Mouse (Mus musculus): ENCODE measurements at regions not wholly inside any gene's neighbourhood (a gene's known extent, or its start where the extent isn't known, plus 50 kb on each side); places are given as distances from the start of the nearest gene placed in this dataset.

GRCm38 (mm10) chr7:135966231-135966630 is 250.1 kb upstream of the Mki67 start:
- no peak for DNase-seq (ENCODE audit: low spot score, missing footprints)

GRCm38 (mm10) chr7:135968638-135969037 is 252.5 kb upstream of the Mki67 start:
- no peak overlapping the region for H3K4me3 ChIP-seq (ENCODE audit: low read depth, low read length)

More at GRCm38 (mm10) chr7:135966231-135966630, 250.1 kb upstream of the Mki67 start:
- H3K36me3 ChIP-seq (ENCODE audit: control insufficient read depth, insufficient read depth, low read length) = no peaks in the 10 kb centered on the region
- H3K9me3 ChIP-seq (ENCODE audit: control insufficient read depth, low read length) = no peaks in the 10 kb centered on the region
- no peak overlapping the region for H3K4me3 ChIP-seq (ENCODE audit: low read depth, low read length)
- no peaks in the 10 kb centered on the region for H3K27me3 ChIP-seq (ENCODE audit: control insufficient read depth, insufficient read depth, low read length)
- no peak overlapping the region for H3K27ac ChIP-seq (ENCODE audit: low read depth, low read length)
- peaks cover 9% of the 10 kb centered on the region for H3K4me1 ChIP-seq (ENCODE audit: control insufficient read depth, insufficient read depth, low read length)
- no peak overlapping the region for H3K9ac ChIP-seq (ENCODE audit: low read length)
- no peak for ATAC-seq (ENCODE audit: low FRiP score)
- whole genome bisulfite sequencing = 37% methylated on average over 4 of the region's 4 CpGs
- no peak overlapping the region for H3K4me2 ChIP-seq

GRCm38 (mm10) chr7:135986021-135986420 is 269.9 kb upstream of the Mki67 start:
- 74% methylated on average over 6 of the region's 6 CpGs for WGBS

More at GRCm38 (mm10) chr7:135968638-135969037, 252.5 kb upstream of the Mki67 start:
- H3K27me3 ChIP-seq (ENCODE audit: control insufficient read depth, insufficient read depth, low read length) = no peaks in the 10 kb centered on the region
- no peaks in the 10 kb centered on the region for H3K9me3 ChIP-seq (ENCODE audit: control insufficient read depth, low read length)
- H3K4me1 ChIP-seq (ENCODE audit: control insufficient read depth, insufficient read depth, low read length) = peaks cover 9% of the 10 kb centered on the region
- H3K27ac ChIP-seq (ENCODE audit: low read depth, low read length) = no peak overlapping the region
- no peak overlapping the region for H3K9ac ChIP-seq (ENCODE audit: low read length)
- no peak for DNase-seq (ENCODE audit: low spot score, missing footprints)
- 71% methylated on average over 8 of the region's 8 CpGs for WGBS
- H3K36me3 ChIP-seq (ENCODE audit: control insufficient read depth, insufficient read depth, low read length) = no peaks in the 10 kb centered on the region
- ATAC-seq (ENCODE audit: low FRiP score) = no peak
- no peak overlapping the region for H3K4me2 ChIP-seq

GRCm38 (mm10) chr7:135990321-135990720 is 274.2 kb upstream of the Mki67 start:
- WGBS = 75% methylated on average over 6 of the region's 6 CpGs
- no peak overlapping the region for H3K4me2 ChIP-seq
- H3K4me3 ChIP-seq (ENCODE audit: low read depth, low read length) = no peak overlapping the region

More at GRCm38 (mm10) chr7:135986021-135986420, 269.9 kb upstream of the Mki67 start:
- H3K27ac ChIP-seq (ENCODE audit: low read depth, low read length) = no peak overlapping the region
- ATAC-seq (ENCODE audit: low FRiP score) (no peak), DNase-seq (ENCODE audit: low spot score, missing footprints) (no peak)
- H3K4me2 ChIP-seq = no peak overlapping the region
- no peak overlapping the region for H3K4me3 ChIP-seq (ENCODE audit: low read depth, low read length)
- H3K36me3 ChIP-seq (ENCODE audit: control insufficient read depth, insufficient read depth, low read length) = no peaks in the 10 kb centered on the region
- H3K9me3 ChIP-seq (ENCODE audit: control insufficient read depth, low read length) = no peaks in the 10 kb centered on the region
- H3K27me3 ChIP-seq (ENCODE audit: control insufficient read depth, insufficient read depth, low read length) = no peaks in the 10 kb centered on the region
- no peaks in the 10 kb centered on the region for H3K4me1 ChIP-seq (ENCODE audit: control insufficient read depth, insufficient read depth, low read length)
- no peak overlapping the region for H3K9ac ChIP-seq (ENCODE audit: low read length)

GRCm38 (mm10) chr7:135996896-135997295 is 280.7 kb upstream of the Mki67 start:
- DNase-seq (ENCODE audit: low spot score, missing footprints) = no peak

More at GRCm38 (mm10) chr7:135990321-135990720, 274.2 kb upstream of the Mki67 start:
- Histone ChIP-seq H3K36me3 (ENCODE audit: control insufficient read depth, insufficient read depth, low read length) (no peaks in the 10 kb centered on the region), H3K9me3 (ENCODE audit: control insufficient read depth, low read length) (no peaks in the 10 kb centered on the region), H3K27me3 (ENCODE audit: control insufficient read depth, insufficient read depth, low read length) (no peaks in the 10 kb centered on the region), H3K4me1 (ENCODE audit: control insufficient read depth, insufficient read depth, low read length) (no peaks in the 10 kb centered on the region), H3K9ac (ENCODE audit: low read length) (no peak overlapping the region), H3K27ac (ENCODE audit: low read depth, low read length) (no peak overlapping the region)
- DNase-seq (ENCODE audit: low spot score, missing footprints) (no peak), ATAC-seq (ENCODE audit: low FRiP score) (no peak)

GRCm38 (mm10) chr7:135997640-135998039 is 281.5 kb upstream of the Mki67 start:
- ATAC-seq (ENCODE audit: low FRiP score) = no peak
- Histone ChIP-seq H3K9ac (ENCODE audit: low read length) (no peak overlapping the region), H3K4me1 (ENCODE audit: control insufficient read depth, insufficient read depth, low read length) (no peaks in the 10 kb centered on the region), H3K4me3 (ENCODE audit: low read depth, low read length) (no peak overlapping the region), H3K36me3 (ENCODE audit: control insufficient read depth, insufficient read depth, low read length) (no peaks in the 10 kb centered on the region), H3K27ac (ENCODE audit: low read depth, low read length) (no peak overlapping the region), H3K27me3 (ENCODE audit: control insufficient read depth, insufficient read depth, low read length) (no peaks in the 10 kb centered on the region), H3K9me3 (ENCODE audit: control insufficient read depth, low read length) (no peaks in the 10 kb centered on the region), H3K4me2 (no peak overlapping the region)
- no peak for DNase-seq (ENCODE audit: low spot score, missing footprints)
- 76% methylated on average over 3 of the region's 3 CpGs for WGBS

More at GRCm38 (mm10) chr7:135996896-135997295, 280.7 kb upstream of the Mki67 start:
- Histone ChIP-seq H3K27me3 (ENCODE audit: control insufficient read depth, insufficient read depth, low read length) (no peaks in the 10 kb centered on the region), H3K4me1 (ENCODE audit: control insufficient read depth, insufficient read depth, low read length) (no peaks in the 10 kb centered on the region), H3K27ac (ENCODE audit: low read depth, low read length) (no peak overlapping the region), H3K9me3 (ENCODE audit: control insufficient read depth, low read length) (no peaks in the 10 kb centered on the region), H3K4me2 (no peak overlapping the region), H3K36me3 (ENCODE audit: control insufficient read depth, insufficient read depth, low read length) (no peaks in the 10 kb centered on the region), H3K4me3 (ENCODE audit: low read depth, low read length) (no peak overlapping the region), H3K9ac (ENCODE audit: low read length) (no peak overlapping the region)
- ATAC-seq (ENCODE audit: low FRiP score) = no peak
- 79% methylated on average over 10 of the region's 10 CpGs for WGBS

- DNase-seq (ENCODE audit: low spot score, missing footprints) (no peak), ATAC-seq (ENCODE audit: low FRiP score) (no peak)
- Histone ChIP-seq H3K4me2 (no peak overlapping the region), H3K27ac (ENCODE audit: low read depth, low read length) (no peak overlapping the region), H3K9me3 (ENCODE audit: control insufficient read depth, low read length) (no peaks in the 10 kb centered on the region), H3K27me3 (ENCODE audit: control insufficient read depth, insufficient read depth, low read length) (no peaks in the 10 kb centered on the region), H3K9ac (ENCODE audit: low read length) (no peak overlapping the region), H3K4me3 (ENCODE audit: low read depth, low read length) (no peak overlapping the region), H3K36me3 (ENCODE audit: control insufficient read depth, insufficient read depth, low read length) (no peaks in the 10 kb centered on the region), H3K4me1 (ENCODE audit: control insufficient read depth, insufficient read depth, low read length) (no peaks in the 10 kb centered on the region)
- 77% methylated on average over 8 of the region's 8 CpGs for WGBS
Measured at GRCm38 (mm10) chr7:136002382-136002781, 286.2 kb upstream of the Mki67 start.

GRCm38 (mm10) chr7:136003291-136003690 is 287.1 kb upstream of the Mki67 start:
- DNase-seq (ENCODE audit: low spot score, missing footprints) (no peak), ATAC-seq (ENCODE audit: low FRiP score) (no peak)
- H3K27me3 ChIP-seq (ENCODE audit: control insufficient read depth, insufficient read depth, low read length) = no peaks in the 10 kb centered on the region
- WGBS = 93% methylated on average over 2 of the region's 2 CpGs
- no peak overlapping the region for H3K9ac ChIP-seq (ENCODE audit: low read length)
- H3K27ac ChIP-seq (ENCODE audit: low read depth, low read length) = no peak overlapping the region
- no peaks in the 10 kb centered on the region for H3K9me3 ChIP-seq (ENCODE audit: control insufficient read depth, low read length)
- H3K36me3 ChIP-seq (ENCODE audit: control insufficient read depth, insufficient read depth, low read length) = no peaks in the 10 kb centered on the region
- H3K4me1 ChIP-seq (ENCODE audit: control insufficient read depth, insufficient read depth, low read length) = no peaks in the 10 kb centered on the region
- no peak overlapping the region for H3K4me3 ChIP-seq (ENCODE audit: low read depth, low read length)
- no peak overlapping the region for H3K4me2 ChIP-seq

- Histone ChIP-seq H3K9ac (ENCODE audit: low read length) (no peak overlapping the region), H3K27me3 (ENCODE audit: control insufficient read depth, insufficient read depth, low read length) (no peaks in the 10 kb centered on the region), H3K36me3 (ENCODE audit: control insufficient read depth, insufficient read depth, low read length) (no peaks in the 10 kb centered on the region), H3K4me3 (ENCODE audit: low read depth, low read length) (no peak overlapping the region), H3K27ac (ENCODE audit: low read depth, low read length) (no peak overlapping the region), H3K4me1 (ENCODE audit: control insufficient read depth, insufficient read depth, low read length) (no peaks in the 10 kb centered on the region), H3K4me2 (no peak overlapping the region), H3K9me3 (ENCODE audit: control insufficient read depth, low read length) (no peaks in the 10 kb centered on the region)
- ATAC-seq (ENCODE audit: low FRiP score) = no peak
- no peak for DNase-seq (ENCODE audit: low spot score, missing footprints)
- WGBS = 48% methylated on average over 23 of the region's 23 CpGs
Measured at GRCm38 (mm10) chr7:136007796-136008455, 291.8 kb upstream of the Mki67 start.
